Mouse (Mus musculus): ENCODE results near the gene Otub2. TPM values are rescaled to one million over a fixed set of nuclear protein-coding genes. Genes with fewer than 3 reads are reported as not detected.

Gene Otub2
- total and polyA plus RNA-seq, 3 experiments, result 3.1 to 4.1 (median 3.2) TPM

DNA sequence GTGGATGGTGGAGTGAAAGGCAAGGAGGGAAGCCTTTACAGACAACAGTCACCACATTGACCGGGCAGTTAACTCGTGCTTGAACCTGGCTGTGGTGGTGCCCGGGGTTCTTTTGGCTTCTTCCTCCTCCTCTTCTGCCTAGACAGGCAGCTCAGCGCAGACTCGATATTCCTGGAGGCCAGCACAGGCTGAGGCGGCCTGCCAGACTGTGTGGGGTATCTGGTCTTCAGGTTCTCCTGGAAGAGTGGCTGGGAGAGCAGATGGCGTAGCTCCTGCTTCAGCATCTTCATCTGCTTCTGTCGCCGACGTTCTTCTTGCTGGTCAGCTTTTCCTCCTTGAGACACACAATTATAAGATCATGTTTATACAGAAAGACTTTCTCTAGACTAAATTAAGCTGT is 19.7 kb downstream of the Otub2 start:
- Histone ChIP-seq H3K27ac (no peak overlapping the region), H3K4me3 (no peak overlapping the region), H3K4me1 (ENCODE audit: control insufficient read depth, insufficient read depth, low read length) (no peaks in the 10 kb centered on the region), H3K27me3 (ENCODE audit: control insufficient read depth, insufficient read depth, low read length) (no peaks in the 10 kb centered on the region), H3K36me3 (ENCODE audit: control insufficient read depth, insufficient read depth, low read length) (no peaks in the 10 kb centered on the region), H3K79me2 (replicated peaks; ENCODE audit: control insufficient read depth, insufficient read depth, low read length) (no peaks in the 10 kb centered on the region), H3K9ac (ENCODE audit: low read depth, low read length) (no peak overlapping the region)
- 85% methylated on average over 10 of the region's 10 CpGs for WGBS
- TF ChIP-seq POLR2A (IDR thresholded peaks at IDR 0.05; ENCODE audit: insufficient read depth, low read depth, low read length) (no peak), EP300 (IDR thresholded peaks at IDR 0.05; ENCODE audit: insufficient read depth, low read depth, low read length) (no peak), CTCF (IDR thresholded peaks at IDR 0.05) (no peak)
- intact Hi-C loops (cut with DNase I), result no loop called here
- DNase-seq, result no peak

DNA sequence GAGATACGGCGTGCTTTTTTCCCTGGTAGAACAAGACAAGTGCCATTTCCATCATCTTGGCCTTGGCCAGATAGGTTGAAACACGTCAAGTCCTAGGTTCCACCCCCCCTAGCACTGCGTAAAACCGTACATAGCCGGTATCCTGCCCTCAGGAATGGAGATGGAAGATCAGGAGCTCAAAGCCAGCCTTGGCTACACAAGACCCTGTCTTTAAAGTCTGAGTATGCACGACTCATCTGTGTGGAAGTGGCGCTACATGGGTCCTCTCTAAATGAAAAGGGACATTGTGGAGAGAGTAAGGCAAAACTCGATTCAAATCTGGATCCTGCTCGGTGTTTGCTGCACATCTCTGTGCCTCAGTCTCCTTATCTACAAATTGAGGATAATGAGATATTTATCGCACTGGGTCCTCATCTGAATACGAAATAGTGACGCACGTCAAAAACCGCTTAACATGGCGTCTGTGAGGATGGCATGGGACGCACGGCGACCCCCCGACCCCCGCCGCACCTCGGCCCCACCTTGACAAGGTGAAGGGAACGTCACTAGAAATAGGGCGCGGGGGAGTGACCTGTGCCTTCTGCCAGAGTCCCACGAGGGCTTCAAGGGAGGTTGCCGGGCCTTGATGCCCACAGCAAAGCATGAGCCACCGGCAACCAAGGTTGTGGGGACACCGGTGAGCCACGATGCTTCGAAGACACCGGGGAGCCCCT is 36.7 kb downstream of the Otub2 start:
- H3K27ac ChIP-seq, result peak overlapping the region; percentile 70

DNA sequence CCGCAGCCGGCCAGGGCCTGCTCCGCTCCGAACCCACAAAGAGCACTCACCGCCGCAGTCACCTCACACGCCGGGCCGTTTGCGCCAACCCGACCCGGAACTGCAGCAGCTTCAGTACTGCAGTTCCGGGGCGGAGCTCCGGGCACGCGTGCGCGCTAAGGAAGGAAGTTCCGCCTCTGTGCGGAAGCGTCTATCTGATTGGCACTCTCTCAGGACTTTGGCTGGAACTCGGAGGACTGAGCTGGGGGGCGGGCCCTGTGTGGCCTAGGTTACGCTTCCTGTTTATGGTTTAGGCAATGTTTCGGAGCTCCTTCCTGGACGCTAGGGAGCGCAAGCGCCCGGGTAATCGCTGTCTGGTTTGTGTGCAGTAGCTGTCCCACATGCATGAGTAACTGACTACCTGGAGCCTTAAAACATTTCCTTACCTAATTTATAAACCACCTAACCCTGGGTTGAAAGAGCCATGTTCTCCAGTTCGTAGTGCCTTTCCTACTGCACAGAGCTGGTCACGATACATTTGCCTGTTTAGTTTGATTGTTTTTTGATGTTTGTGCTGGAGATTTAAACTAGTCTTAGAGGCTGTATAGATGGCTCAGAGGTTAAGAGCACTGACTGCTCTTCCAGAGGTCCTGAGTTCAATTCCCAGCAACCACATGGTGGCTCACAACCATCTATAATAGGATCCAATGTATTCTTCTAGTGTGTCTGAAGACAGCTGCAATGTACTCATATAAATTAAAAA is 37.4 kb downstream of the Otub2 start, which contains the start of gene Ddx24:
Gene Ddx24, minus strand, starts transcription at position 102 of the 742 bp plus-strand sequence.
- peak within 1 kb of the TSS; percentile 95 for H3K4me3 ChIP-seq
- no peak; the same call in none of the 2 replicates for TF ChIP-seq CTCF (IDR thresholded peaks at IDR 0.05)
- TF ChIP-seq EP300 (IDR thresholded peaks at IDR 0.05; ENCODE audit: insufficient read depth, low read depth, low read length), result peak; percentile 99
- TF ChIP-seq POLR2A (IDR thresholded peaks at IDR 0.05; ENCODE audit: insufficient read depth, low read depth, low read length), result peak; percentile 84
- peaks cover 9% of the 10 kb centered on the region for H3K79me2 ChIP-seq (replicated peaks; ENCODE audit: control insufficient read depth, insufficient read depth, low read length)
- peak within 1 kb of the TSS; percentile 70 for H3K27ac ChIP-seq
- no peaks in the 10 kb centered on the region for H3K27me3 ChIP-seq (ENCODE audit: control insufficient read depth, insufficient read depth, low read length)
- H3K36me3 ChIP-seq (ENCODE audit: control insufficient read depth, insufficient read depth, low read length), result peaks cover 31% of the 10 kb centered on the region
- intact Hi-C loops (cut with DNase I), result loop anchor here (1.0 to 5.0 kb wide), 2 partner anchors 39 to 66 kb away; partner anchors contain the start of gene Otub2
- peaks cover 16% of the 10 kb centered on the region for H3K4me1 ChIP-seq (ENCODE audit: control insufficient read depth, insufficient read depth, low read length)
- DNase-seq, result peak; percentile 96 to 99
- peak within 1 kb of the TSS; percentile 98 for H3K9ac ChIP-seq (ENCODE audit: low read depth, low read length)
- 2% methylated on average over 33 of the region's 33 CpGs for WGBS

More for the DNA sequence above, 36.7 kb downstream of the Otub2 start:
- no peaks in the 10 kb centered on the region for H3K27me3 ChIP-seq (ENCODE audit: control insufficient read depth, insufficient read depth, low read length)
- peaks cover 9% of the 10 kb centered on the region for H3K79me2 ChIP-seq (replicated peaks; ENCODE audit: control insufficient read depth, insufficient read depth, low read length)
- intact Hi-C loops (cut with DNase I), result loop anchor here (5.0 kb wide), 1 partner anchor 38 kb away; the partner anchor contains the start of gene Otub2
- H3K9ac ChIP-seq (ENCODE audit: low read depth, low read length), result peak overlapping the region; percentile 98
- peak overlapping the region; percentile 95 for H3K4me3 ChIP-seq
- peaks cover 16% of the 10 kb centered on the region for H3K4me1 ChIP-seq (ENCODE audit: control insufficient read depth, insufficient read depth, low read length)
- peaks cover 34% of the 10 kb centered on the region for H3K36me3 ChIP-seq (ENCODE audit: control insufficient read depth, insufficient read depth, low read length)
- no peak for DNase-seq
- 4% methylated on average over 33 of the region's 33 CpGs for WGBS
- no peak for TF ChIP-seq POLR2A (IDR thresholded peaks at IDR 0.05; ENCODE audit: insufficient read depth, low read depth, low read length)
- no peak for TF ChIP-seq CTCF (IDR thresholded peaks at IDR 0.05)
- TF ChIP-seq EP300 (IDR thresholded peaks at IDR 0.05; ENCODE audit: insufficient read depth, low read depth, low read length), result no peak

DNA sequence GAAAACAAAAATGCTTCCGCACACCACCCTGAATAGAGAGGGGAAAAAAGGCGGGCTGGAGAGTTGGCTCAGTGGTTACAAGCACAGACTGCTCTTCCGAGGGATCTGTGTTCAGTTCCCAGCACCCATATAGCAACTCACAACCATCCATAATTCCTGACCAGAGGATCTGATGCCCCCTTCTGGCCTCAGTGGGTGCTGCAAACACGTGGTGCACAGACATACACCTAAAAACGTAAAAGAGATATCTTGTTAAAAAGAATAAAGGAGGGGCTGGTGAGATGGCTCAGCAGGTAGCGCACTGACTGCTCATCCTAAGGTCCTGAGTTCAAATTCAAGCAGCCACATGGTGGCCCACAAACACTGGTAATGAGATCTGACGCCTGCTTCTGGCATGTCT is 38.2 kb downstream of the Otub2 start:
- H3K36me3 ChIP-seq (ENCODE audit: control insufficient read depth, insufficient read depth, low read length), result peaks cover 24% of the 10 kb centered on the region
- H3K4me1 ChIP-seq (ENCODE audit: control insufficient read depth, insufficient read depth, low read length), result peaks cover 15% of the 10 kb centered on the region
- H3K79me2 ChIP-seq (replicated peaks; ENCODE audit: control insufficient read depth, insufficient read depth, low read length), result peaks cover 9% of the 10 kb centered on the region
- H3K9ac ChIP-seq (ENCODE audit: low read depth, low read length), result no peak overlapping the region
- no peaks in the 10 kb centered on the region for H3K27me3 ChIP-seq (ENCODE audit: control insufficient read depth, insufficient read depth, low read length)
- no peak for DNase-seq
- no peak overlapping the region for H3K4me3 ChIP-seq
- WGBS, result 89% methylated on average over 7 of the region's 7 CpGs
- no peak for TF ChIP-seq EP300 (IDR thresholded peaks at IDR 0.05; ENCODE audit: insufficient read depth, low read depth, low read length)
- peak; percentile 18; the same call in 1 of the 2 replicates for TF ChIP-seq CTCF (IDR thresholded peaks at IDR 0.05)
- intact Hi-C loops (cut with DNase I), result loop anchor here (1.0 to 5.0 kb wide), 2 partner anchors 39 to 66 kb away; partner anchors contain the start of gene Otub2
- H3K27ac ChIP-seq, result no peak overlapping the region

DNA sequence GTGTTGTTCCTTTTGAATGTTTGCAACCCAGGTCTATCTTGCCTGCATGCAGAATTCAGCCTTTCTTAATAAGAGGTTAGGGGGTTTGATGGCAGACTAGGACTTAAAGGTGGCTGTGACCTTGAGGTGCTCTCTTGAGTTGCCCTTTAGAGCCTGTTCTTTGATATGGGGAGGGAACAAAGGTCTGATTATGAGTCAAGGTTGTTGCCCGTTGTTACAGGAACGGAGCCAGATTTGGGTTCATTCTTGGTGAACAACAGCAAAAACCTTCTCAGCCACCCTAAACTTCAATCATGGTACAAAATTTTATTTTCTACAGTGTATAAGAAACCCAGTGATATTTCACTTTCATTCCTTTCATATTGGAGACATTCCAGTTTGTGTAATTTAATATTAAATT is 44.9 kb downstream of the Otub2 start:
- Histone ChIP-seq H3K4me3 (no peak overlapping the region), H3K4me1 (ENCODE audit: control insufficient read depth, insufficient read depth, low read length) (peaks cover 7% of the 10 kb centered on the region), H3K27ac (peak overlapping the region; percentile 73), H3K36me3 (ENCODE audit: control insufficient read depth, insufficient read depth, low read length) (peaks cover 5% of the 10 kb centered on the region), H3K79me2 (replicated peaks; ENCODE audit: control insufficient read depth, insufficient read depth, low read length) (no peaks in the 10 kb centered on the region), H3K9ac (ENCODE audit: low read depth, low read length) (no peak overlapping the region), H3K27me3 (ENCODE audit: control insufficient read depth, insufficient read depth, low read length) (no peaks in the 10 kb centered on the region)
- no peak for TF ChIP-seq CTCF (IDR thresholded peaks at IDR 0.05)
- no peak for TF ChIP-seq POLR2A (IDR thresholded peaks at IDR 0.05; ENCODE audit: insufficient read depth, low read depth, low read length)
- no peak for TF ChIP-seq EP300 (IDR thresholded peaks at IDR 0.05; ENCODE audit: insufficient read depth, low read depth, low read length)
- 41% methylated on average over 2 of the region's 2 CpGs for WGBS
- peak in 1 of 2 experiments; percentile 20 for DNase-seq
- intact Hi-C loops (cut with DNase I), result loop anchor here (5.0 kb wide), 1 partner anchor 99 kb away; the partner anchor contains the start of gene Ppp4r4

Data from heart, adult 2 months (tissue).